Mouse (Mus musculus) lung, adult 18-20 months (tissue): ENCODE measurements around the gene Smyd4.

Experiments used
- DNase-seq, 2 experiments: peaks; one replicate each; pipeline ENCODE4 v3.0.0; 2022; ENCODE audit warnings: mixed read lengths in 2 of 2

Gene Smyd4

DNA sequence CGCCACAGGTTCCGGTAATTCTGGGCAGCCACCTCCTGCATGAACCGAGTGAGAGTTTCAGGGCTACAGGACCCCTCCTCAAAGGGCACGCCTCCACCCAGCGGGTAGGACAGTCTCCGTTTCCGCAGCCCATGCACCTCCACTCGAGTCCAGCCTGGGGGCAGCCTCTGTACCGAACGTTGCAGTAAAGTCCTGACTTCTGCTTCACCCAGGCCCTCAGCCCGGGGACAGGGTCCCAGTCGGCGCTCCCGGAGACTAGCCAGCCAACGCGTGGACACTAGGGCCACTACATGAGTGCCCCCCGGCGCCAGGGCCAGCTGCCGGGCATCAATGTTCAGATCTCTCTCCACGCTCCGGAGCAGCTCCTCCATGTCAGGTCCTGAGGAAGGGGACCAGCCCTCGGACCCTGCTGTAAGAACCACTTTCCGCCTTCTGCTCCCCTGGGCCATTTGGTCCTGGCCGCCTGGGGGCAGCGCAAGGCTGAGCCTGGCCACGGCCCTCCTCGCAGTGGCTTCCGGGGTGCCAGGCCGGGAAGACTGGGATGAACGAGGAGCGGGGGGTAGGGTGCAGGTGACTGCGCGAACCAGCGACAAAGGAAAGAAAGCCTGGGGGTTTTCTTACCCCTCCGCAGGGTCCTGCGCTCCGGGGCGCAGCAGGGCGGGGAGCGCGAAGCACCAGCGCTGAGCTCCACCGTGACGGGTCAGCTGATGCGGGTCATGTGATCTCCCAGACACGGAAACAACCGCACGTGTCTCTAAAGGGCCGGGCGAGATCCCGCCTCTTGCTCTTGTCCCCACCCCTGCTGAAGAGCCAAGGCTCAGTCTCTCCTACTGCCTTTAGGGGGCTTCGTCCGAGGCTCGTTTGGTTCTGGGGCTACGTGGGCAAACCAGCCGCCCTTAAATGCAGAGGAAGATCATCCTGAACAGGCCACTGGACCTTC is 106.0 kb downstream of the Smyd4 start, which contains the start of gene Wdr81:
Wdr81 (minus strand) TSS at position 727 of the 940 bp plus-strand sequence.
- peak; percentile 92 for DNase-seq
